Mouse (Mus musculus) ES-E14 (cell line): ENCODE results near the gene Bcl7a.

ENCODE experiments used
- CHD2 ChIP-seq: IDR thresholded peaks from 2 replicates; pipeline ENCODE4 v1.6.1; 2014; ENCODE audit warnings: mild to moderate bottlenecking, low read depth, low read length, inconsistent platforms
- HCFC1 ChIP-seq: IDR thresholded peaks from 2 replicates; pipeline ENCODE4 v1.6.1; 2012; ENCODE audit warnings: low read length, inconsistent platforms, borderline replicate concordance; ENCODE audit not compliant: insufficient read depth
- MAFK ChIP-seq: IDR thresholded peaks from 2 replicates; pipeline ENCODE4 v1.6.1; 2014; ENCODE audit warnings: mild to moderate bottlenecking, low read depth, low read length, inconsistent platforms; ENCODE audit not compliant: insufficient read depth
- ZC3H11A ChIP-seq: IDR thresholded peaks from 2 replicates; pipeline ENCODE4 v1.6.1; 2012; ENCODE audit warnings: low read depth, mild to moderate bottlenecking, inconsistent platforms, low read length, borderline replicate concordance
- ZNF384 ChIP-seq: IDR thresholded peaks from 2 replicates; pipeline ENCODE4 v1.6.1; 2012; ENCODE audit warnings: low read depth, low read length, inconsistent platforms

- TF ChIP-seq CHD2 (no peak), ZNF384 (no peak), HCFC1 (no peak), ZC3H11A (no peak), MAFK (no peak)
Observed at GRCm38 (mm10) chr5:123423885-123424284, 80.3 kb downstream of the Bcl7a start.
